Mouse (Mus musculus): ENCODE measurements around the gene Gm8024.
"Not testable (repeated sequence)": the region's sequence is repeated elsewhere in the genome, so short reads cannot be mapped to it uniquely, and the experiment has no call there.

The Gm8024 gene

DNA sequence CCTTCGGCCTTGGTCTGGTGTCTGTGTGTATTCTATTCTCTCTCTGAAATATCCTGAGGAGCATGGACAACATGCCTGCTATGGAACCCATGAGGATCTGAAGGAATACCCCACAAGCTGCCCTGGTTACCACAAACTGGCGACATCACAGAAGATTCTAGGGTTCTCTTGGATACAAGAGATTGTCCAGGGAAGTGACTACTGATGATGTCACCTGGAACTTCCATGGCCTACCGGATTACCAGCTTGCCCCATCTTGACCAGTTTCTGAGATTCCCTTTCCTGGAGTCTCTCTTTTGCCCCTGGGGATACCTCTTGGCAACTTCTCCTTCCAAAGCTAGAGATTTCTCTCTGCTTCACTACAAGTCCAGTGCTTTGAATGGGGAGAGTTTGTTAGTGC lies at the start of gene Gm8024:
Gm8024 (minus strand) TSS at position 101 of the 400 bp plus-strand sequence.
- DNase-seq, result not testable (repeated sequence)

- DNase-seq, result not testable (repeated sequence)
Observed at GRCm38 (mm10) chr14:42543170-42543701, 19.2 kb upstream of the Gm8024 start.

DNA sequence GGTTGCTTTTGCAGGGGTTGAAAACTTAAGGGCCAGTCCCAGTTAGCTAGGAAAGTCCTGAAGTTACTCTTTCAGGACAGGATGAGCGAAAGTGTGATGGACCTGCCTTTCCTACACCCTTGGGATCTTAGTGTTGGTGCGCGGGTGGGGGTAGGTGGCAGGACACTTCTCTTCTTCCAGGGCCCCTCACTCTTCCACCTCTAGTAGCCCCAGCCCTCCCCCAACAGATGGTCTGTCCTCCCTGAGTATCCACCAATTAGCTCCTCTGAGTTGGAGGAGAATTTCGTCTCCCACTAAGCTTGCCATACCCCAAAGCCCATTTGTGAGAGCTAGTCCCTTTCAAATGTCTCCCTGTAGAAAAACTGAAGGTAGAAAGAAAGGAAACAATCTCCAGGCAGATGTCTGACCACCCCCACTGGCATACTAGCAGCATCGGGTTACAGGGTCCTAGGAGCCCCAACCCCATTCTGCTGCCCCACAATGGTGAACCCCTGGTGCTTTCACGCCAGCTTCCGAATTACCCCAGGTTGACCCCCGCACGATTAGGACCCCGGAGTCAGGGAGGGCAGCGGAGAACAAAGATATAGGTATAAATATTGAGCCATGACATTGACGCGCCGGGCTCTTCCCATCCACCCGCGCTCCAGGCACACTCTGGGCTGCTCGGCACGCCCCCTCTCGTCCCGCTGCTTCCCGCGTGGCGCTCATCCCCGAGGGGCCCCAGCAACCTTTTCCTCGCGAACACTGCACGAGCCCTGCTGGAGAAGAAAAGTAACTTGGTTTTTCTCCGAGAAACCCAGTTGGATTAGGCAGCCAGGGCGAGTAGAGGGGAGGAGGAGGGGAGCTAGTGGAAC lies 18.5 kb upstream of the Gm8024 start:
- DNase-seq, result not testable (repeated sequence)

DNA sequence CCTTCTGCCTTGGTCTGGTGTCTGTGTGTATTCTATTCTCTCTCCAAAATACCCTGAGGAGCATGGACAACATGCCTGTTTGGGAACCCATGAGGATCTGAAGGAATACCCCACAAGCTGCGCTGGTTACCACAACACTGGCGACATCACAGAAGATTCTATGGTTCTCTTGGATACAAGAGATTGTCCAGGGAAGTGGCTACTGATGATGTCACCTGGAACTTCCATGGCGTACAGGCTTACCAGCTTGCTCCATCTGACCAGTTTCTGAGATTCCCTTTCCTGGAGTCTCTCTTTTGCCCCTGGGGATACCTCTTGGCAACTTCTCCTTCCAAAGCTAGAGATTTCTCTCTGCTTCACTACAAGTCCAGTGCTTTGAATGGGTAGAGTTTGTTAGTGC lies 21.8 kb downstream of the Gm8024 start, which contains the start of gene Gm8020:
Gm8020 (minus strand) TSS at position 101 of the 400 bp plus-strand sequence.
- DNase-seq, result not testable (repeated sequence)
